Mouse (Mus musculus) spleen, adult 2 months (tissue): Measurements from ENCODE around the gene Rho.

ENCODE experiments used
- CTCF ChIP-seq: fragments of 200-500 bp; IDR thresholded peaks from 2 replicates; pipeline ENCODE4 v1.5.1; 2011; ENCODE audit warnings: mild to moderate bottlenecking, inconsistent platforms; ENCODE audit not compliant: insufficient read depth, insufficient read length, insufficient replicate concordance; ENCODE audit errors: extremely low read depth
- POLR2A ChIP-seq: fragments of 200-500 bp; IDR thresholded peaks from 2 replicates; pipeline ENCODE4 v1.6.1; 2011; ENCODE audit warnings: low read depth, low read length, inconsistent platforms

GRCm38 (mm10) chr6:115958445-115958844 lies 26.9 kb downstream of the Rho start:
- TF ChIP-seq CTCF, result no peak
- TF ChIP-seq POLR2A, result no peak
